Mouse (Mus musculus) G1E (cell line): ENCODE data around the gene Angptl3.

ENCODE experiments used
- CTCF ChIP-seq: IDR thresholded peaks from 2 replicates; pipeline ENCODE4 v1.5.1; 2012; ENCODE audit warnings: low read depth, low read length, inconsistent platforms, mixed read lengths
- GATA1 ChIP-seq: IDR thresholded peaks from 2 replicates; pipeline ENCODE4 v1.6.1; 2012; ENCODE audit warnings: borderline replicate concordance, low read length, inconsistent platforms, mixed read lengths
- POLR2AphosphoS5 ChIP-seq: IDR thresholded peaks from 2 replicates; pipeline ENCODE4 v1.6.1; 2012; ENCODE audit warnings: low read depth, low read length, inconsistent platforms; ENCODE audit not compliant: insufficient replicate concordance

GRCm38 (mm10) chr4:99028377-99028776 is 2.4 kb upstream of the Angptl3 start:
- TF ChIP-seq CTCF (no peak), GATA1 (no peak), POLR2AphosphoS5 (no peak)
